Mouse (Mus musculus) left cerebral cortex, postnatal 10 days (tissue): ENCODE results near the gene Unk. TPM values are rescaled to one million over a fixed set of nuclear protein-coding genes. Genes with fewer than 3 reads are reported as not detected.
A peak's percentile ranks its signal among the peaks of the same experiment; 100 is the strongest.

Source experiments
- DNase-seq, 2 experiments: peaks; one replicate each; pipeline ENCODE4 v3.0.0; 2021 to 2022; ENCODE audit warnings: low spot score in 2 of 2, mixed read lengths in 1 of 2; ENCODE audit errors: extremely low spot score in 1 of 2
- intact Hi-C: fragments of 180-260 bp; cut with DNase I; formaldehyde crosslinking; loops from one replicate; pipeline ENCODE4 v1.15.1; 2025
- total RNA-seq, 2 experiments: library from RNA; stranded (reverse); gene quantifications; 2 replicates each; pipeline ENCODE4 v1.2.3; 2021

Unk gene
- total RNA-seq, 2 experiments from 2014 or later = 24.8 to 25.8 TPM

DNA sequence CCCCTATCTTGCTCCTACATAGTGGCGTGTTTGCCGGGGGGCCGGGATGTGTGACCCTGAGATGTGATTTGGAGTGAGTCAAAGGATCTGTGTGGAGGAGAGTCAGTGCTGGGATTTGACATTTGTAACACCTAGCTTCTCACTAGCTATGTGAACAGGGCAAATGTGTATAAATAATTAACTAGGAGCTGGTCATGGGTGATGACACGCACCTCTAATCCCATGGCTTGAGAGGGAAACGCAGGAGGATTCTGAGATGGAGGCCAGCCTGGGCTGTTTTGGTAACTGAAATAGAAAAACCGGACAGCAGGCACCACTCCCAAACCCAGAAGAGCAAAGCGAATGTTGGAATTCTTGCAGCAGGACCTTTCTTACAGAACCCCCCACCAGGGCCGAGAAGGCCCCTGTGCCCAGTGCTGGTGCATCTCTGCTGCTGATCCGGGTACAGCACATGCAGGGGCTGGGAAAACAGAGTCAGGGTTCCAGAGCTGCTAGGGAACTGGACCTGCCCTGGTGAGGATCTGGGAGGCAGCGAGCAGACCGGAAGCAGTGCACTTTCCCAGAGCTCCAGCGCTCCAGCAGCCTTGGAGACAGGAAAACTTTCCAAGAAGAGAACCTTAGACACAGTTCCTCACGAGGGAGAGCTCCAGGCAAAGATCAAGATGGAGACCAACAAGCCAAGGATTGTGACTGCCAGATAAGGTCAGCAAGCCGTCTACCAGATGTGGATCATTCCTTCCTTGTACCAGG lies 68.8 kb downstream of the Unk start:
- DNase-seq = no peak
- intact Hi-C loops = no loop called here

DNA sequence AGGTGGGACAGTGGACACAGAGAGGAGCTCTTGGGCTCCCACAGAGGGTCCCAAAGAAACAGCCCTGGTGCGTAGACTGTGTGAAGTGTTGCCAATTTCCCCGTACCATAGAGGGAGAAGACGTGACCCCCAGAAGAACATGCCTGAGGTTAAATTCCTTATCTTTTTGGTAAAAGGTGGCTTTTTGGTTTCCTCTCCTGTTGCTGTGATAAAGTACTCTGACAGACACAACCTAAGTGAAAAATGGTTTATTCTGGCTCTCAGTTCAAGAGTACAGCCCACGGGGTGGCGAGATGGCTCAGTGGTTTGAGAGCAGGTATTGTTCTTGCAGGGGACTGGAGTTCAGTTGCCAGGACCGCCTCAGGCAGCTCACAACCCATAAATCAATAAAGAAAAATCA lies 69.3 kb downstream of the Unk start:
- no peak for DNase-seq
- intact Hi-C loops = no loop called here

GRCm38 (mm10) chr11:116100385-116100784 lies 70.3 kb downstream of the Unk start:
- intact Hi-C loops = no loop called here
- DNase-seq = no peak

DNA sequence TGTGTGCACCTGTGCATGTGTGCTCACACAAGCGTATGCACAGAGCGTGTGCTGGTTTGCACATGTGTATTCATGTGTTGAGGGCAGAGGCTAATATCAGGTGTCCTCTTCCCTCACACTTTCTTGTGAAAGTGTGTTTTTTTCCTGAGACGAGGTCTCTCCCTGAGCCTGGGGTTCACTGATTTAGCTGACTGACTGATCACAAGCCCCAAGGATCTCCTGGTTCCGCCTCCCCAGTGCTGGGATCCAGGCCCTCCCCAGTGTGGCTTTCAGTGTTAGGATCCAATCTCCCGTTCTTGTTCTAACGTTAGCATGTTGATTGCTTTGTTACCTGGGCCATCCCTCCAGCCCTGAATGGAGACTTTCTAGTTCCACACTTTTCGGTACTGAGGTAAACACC lies 70.7 kb downstream of the Unk start:
- intact Hi-C loops = no loop called here
- DNase-seq = no peak

GRCm38 (mm10) chr11:116101931-116102381 lies 71.8 kb downstream of the Unk start:
- intact Hi-C loops = no loop called here
- DNase-seq = peak; percentile 39 to 82

DNA sequence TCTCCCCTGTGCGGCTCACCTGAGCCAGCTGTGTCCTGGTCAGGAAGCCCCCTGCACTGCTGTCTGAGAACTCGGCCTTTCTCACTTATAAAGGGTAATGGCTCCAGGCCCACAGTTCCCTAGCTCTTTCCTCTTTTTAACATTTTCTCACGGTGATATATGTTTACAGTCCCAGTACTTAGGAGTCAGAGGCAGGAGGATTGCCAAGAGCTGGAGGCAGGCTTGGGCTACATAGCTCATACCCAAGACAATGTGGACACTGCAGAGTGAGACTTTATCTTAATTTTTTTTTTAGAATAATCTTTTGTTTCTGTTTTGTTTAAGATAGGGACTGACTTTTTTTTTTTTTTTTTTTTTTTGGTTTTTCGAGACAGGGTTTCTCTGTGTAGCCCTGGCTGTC lies 72.3 kb downstream of the Unk start:
- intact Hi-C loops = no loop called here
- DNase-seq = no peak

- DNase-seq = no peak
- intact Hi-C loops = no loop called here
These were observed 73.5 kb downstream of the Unk start for GRCm38 (mm10) chr11:116103572-116103971.

GRCm38 (mm10) chr11:116104006-116104646 lies 74.0 kb downstream of the Unk start:
- intact Hi-C loops = no loop called here
- peak in 1 of 2 experiments; percentile 87 for DNase-seq

GRCm38 (mm10) chr11:116105065-116105464 lies 74.9 kb downstream of the Unk start:
- no peak for DNase-seq
- intact Hi-C loops = no loop called here

- no peak for DNase-seq
- intact Hi-C loops = no loop called here
These were observed 76.2 kb downstream of the Unk start for GRCm38 (mm10) chr11:116106154-116106962.

DNA sequence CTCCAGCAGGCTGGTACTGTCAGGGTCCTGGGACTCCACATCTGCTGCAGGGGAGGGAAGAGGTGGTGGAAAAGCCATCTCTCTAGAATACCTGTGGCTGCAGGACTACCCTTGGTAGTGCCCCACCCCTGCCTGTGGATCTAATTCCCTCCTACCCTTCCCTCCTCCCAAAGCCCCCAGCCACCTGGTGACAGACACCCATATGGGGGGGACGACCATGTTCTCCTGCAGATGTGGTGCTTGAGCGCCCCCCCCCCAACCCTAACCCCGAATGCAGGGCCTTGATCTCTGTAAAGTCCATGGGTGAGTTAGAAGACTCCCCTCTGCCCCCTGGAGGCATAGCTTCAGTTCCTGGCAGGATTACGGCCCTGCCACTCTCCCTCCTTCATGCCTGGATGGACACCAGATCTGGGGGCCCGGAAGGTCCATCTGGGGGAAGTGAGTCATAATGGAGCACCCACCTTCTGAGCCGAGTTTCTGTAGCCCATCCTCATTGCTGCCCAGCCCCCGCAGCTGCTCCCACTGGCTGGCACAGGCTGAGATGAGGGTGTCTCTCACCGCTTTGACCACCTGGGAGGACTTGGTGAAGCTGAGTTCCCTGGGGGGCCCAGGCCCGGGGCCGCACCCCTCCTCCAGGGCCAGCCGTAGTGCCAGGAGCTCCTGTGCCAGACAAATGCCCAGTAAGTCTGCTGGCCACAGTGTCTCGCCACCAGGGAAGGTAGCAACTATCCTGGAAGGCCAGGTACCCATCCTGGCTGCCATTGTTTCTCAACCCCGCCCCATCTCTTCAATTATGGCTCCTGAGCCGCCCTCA lies 77.0 kb downstream of the Unk start:
- DNase-seq = no peak
- intact Hi-C loops = no loop called here

- intact Hi-C loops = no loop called here
- DNase-seq = no peak
These were observed 77.7 kb downstream of the Unk start for GRCm38 (mm10) chr11:116107777-116108285.

- intact Hi-C loops = no loop called here
- no peak for DNase-seq
These were observed 78.5 kb downstream of the Unk start for GRCm38 (mm10) chr11:116108464-116109137.

GRCm38 (mm10) chr11:116109441-116110081 lies 79.4 kb downstream of the Unk start:
- DNase-seq = peak in 1 of 2 experiments; percentile 39
- intact Hi-C loops = no loop called here

DNA sequence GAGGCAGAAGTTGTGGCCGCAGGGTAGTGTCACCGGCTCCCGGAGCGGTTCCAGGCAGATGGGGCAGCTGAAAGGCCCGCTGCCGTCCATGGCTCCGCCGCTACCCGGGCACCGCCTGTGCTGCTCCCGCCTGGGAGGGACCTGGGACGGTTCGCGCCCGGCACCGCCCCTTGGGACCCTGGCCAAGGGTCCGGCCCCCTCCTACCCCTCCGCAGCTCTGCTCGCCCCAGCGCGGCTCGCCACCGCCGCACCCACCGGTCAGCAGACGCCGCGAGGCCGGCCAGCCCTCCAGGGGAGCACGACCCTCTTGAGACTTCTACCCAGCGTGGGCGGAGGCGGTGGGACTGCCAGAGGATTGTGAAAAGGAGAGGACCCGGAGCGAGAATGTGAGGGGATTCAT lies 80.0 kb downstream of the Unk start:
- intact Hi-C loops = no loop called here
- DNase-seq = peak in 1 of 2 experiments; percentile 88

DNA sequence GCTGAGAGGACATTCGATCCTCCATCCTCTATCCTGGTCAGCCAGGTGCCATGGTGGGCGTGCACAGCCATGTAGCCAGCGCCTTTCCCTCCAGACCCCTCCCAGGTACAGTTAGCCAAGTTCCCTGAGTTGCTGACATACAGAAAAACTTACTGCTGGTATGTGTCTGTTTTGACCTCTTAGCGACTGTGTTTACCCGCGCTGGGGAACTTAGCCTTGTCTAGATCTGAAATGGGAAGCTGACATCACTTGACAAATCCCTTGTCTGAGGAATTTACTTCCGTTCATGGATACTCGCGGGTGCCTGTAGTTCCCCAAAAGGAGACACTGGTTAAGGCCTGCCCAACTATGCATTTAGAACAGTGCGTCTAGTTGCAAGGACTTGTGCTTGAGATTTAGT lies 80.4 kb downstream of the Unk start:
- DNase-seq = peak in 1 of 2 experiments; percentile 20
- intact Hi-C loops = no loop called here
